Mouse (Mus musculus) myocyte (in vitro differentiated cells): ENCODE measurements around the gene Hdac9. TPM values are rescaled to one million over a fixed set of nuclear protein-coding genes. Genes with fewer than 3 reads are reported as not detected.

Source experiments
- H3K27me3 ChIP-seq: one replicate; pipeline ENCODE4 v1.6.1; 2011; ENCODE audit not compliant: control insufficient read depth, insufficient read depth, insufficient read length
- H3K36me3 ChIP-seq: one replicate; pipeline ENCODE4 v1.6.1; 2011; ENCODE audit not compliant: control insufficient read depth, insufficient read depth
- H3K4me2 ChIP-seq: one replicate; pipeline ENCODE4 v1.6.1; 2011; ENCODE audit warnings: low read depth, control low read depth
- H3K4me3 ChIP-seq: one replicate; pipeline ENCODE4 v1.5.1; 2011; ENCODE audit warnings: mild to moderate bottlenecking, control low read depth, moderate library complexity
- H3K79me2 ChIP-seq: one replicate; pipeline ENCODE4 v1.6.1; 2011; ENCODE audit not compliant: control insufficient read depth, insufficient read depth
- H3ac ChIP-seq: one replicate; pipeline ENCODE4 v1.6.1; 2011; ENCODE audit not compliant: control insufficient read depth, insufficient read length
- CEBPB ChIP-seq: IDR thresholded peaks from 2 replicates; pipeline ENCODE4 v1.6.1; 2011; ENCODE audit warnings: mild to moderate bottlenecking, moderate library complexity; ENCODE audit not compliant: poor library complexity, insufficient read depth, severe bottlenecking
- E2F4 ChIP-seq: IDR thresholded peaks from one replicate; pipeline ENCODE4 v1.6.1; 2011; ENCODE audit warnings: mild to moderate bottlenecking, control low read depth, moderate library complexity; ENCODE audit not compliant: insufficient read depth
- MAX ChIP-seq: IDR thresholded peaks from one replicate; pipeline ENCODE4 v1.6.1; 2011; ENCODE audit warnings: low read depth, mild to moderate bottlenecking, control low read depth
- MYOD1 ChIP-seq, 3 experiments: IDR thresholded peaks; one replicate each; pipeline ENCODE4 v1.6.1; 2011; ENCODE audit warnings: control low read depth in 2 of 3, low read depth in 2 of 3, mild to moderate bottlenecking in 2 of 3, moderate library complexity in 1 of 3; ENCODE audit not compliant: insufficient read length in 2 of 3, control insufficient read depth in 1 of 3
- MYOG ChIP-seq, 3 experiments: IDR thresholded peaks; one replicate each; pipeline ENCODE4 v1.6.1; 2011; ENCODE audit warnings: control low read depth in 2 of 3, low read depth in 2 of 3, mild to moderate bottlenecking in 2 of 3; ENCODE audit not compliant: insufficient read length in 2 of 3, control insufficient read depth in 1 of 3, insufficient read depth in 1 of 3
- POLR2A ChIP-seq: IDR thresholded peaks from one replicate; pipeline ENCODE4 v1.6.1; 2011; ENCODE audit warnings: low read depth, mild to moderate bottlenecking, control low read depth, moderate library complexity; ENCODE audit not compliant: insufficient read length
- POLR2AphosphoS2 ChIP-seq: IDR thresholded peaks from one replicate; pipeline ENCODE4 v1.6.1; 2011; ENCODE audit warnings: low read depth, control low read depth; ENCODE audit not compliant: insufficient read length
- REST ChIP-seq: IDR thresholded peaks from one replicate; pipeline ENCODE4 v1.6.1; 2011; ENCODE audit warnings: mild to moderate bottlenecking, control low read depth, moderate library complexity; ENCODE audit not compliant: insufficient read depth, insufficient read length
- SRF ChIP-seq: IDR thresholded peaks from one replicate; pipeline ENCODE4 v1.6.1; 2011; ENCODE audit warnings: low read depth; ENCODE audit not compliant: control insufficient read depth, insufficient read length
- TCF12 ChIP-seq: IDR thresholded peaks from one replicate; pipeline ENCODE4 v1.6.1; 2011; ENCODE audit warnings: mild to moderate bottlenecking, control low read depth; ENCODE audit not compliant: poor library complexity, insufficient read depth, severe bottlenecking
- TCF3 ChIP-seq: IDR thresholded peaks from one replicate; pipeline ENCODE4 v1.6.1; 2011; ENCODE audit warnings: low read depth, control low read depth; ENCODE audit not compliant: insufficient read length
- USF1 ChIP-seq: IDR thresholded peaks from one replicate; pipeline ENCODE4 v1.6.1; 2011; ENCODE audit warnings: low read depth, mild to moderate bottlenecking, control low read depth, moderate library complexity
- polyA plus RNA-seq: library from polyadenylated mRNA; unstranded; fragments of >200 nt; fragmentation: generic; extraction: Trizol; gene quantifications from one replicate; pipeline ENCODE4 v1.2.1, GENCODE M21; 2012; ENCODE audit warnings: missing spikeins

Hdac9 gene
- polyA plus RNA-seq, 1 experiment, result 0.47 TPM

GRCm38 (mm10) chr12:34278822-34279221 is 638.1 kb downstream of the Hdac9 start:
- no peaks in the 10 kb centered on the region for H3K36me3 ChIP-seq
- no peak overlapping the region for H3ac ChIP-seq
- H3K79me2 ChIP-seq, result no peaks in the 10 kb centered on the region
- TF ChIP-seq CEBPB, result no peak
- H3K4me3 ChIP-seq, result no peak overlapping the region
- H3K4me2 ChIP-seq, result no peak overlapping the region
- no peaks in the 10 kb centered on the region for H3K27me3 ChIP-seq

DNA sequence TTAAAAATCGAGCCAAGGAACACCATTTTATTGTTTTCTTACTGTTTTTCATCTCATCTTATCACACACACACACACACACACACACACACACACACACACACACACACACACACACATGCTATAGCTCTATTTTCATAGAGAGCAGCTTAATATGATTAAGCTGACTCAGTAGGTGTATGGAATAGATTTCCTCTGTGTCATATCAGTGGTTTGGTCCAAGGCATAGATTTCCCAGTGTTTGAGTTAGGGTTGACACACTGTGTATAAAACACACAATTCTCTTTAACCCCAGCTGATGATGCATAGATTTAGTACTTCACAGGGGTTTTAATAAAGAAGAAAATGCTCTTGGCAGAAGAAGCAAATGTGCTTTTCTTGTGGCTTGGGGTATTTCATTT is 643.1 kb downstream of the Hdac9 start:
- H3K4me2 ChIP-seq, result no peak overlapping the region
- no peak overlapping the region for H3K4me3 ChIP-seq
- TF ChIP-seq MYOG (IDR thresholded peaks at IDR 0.05; ENCODE audit: control insufficient read depth in 1 of 3, insufficient read depth in 1 of 3, insufficient read length in 2 of 3, low read depth in 2 of 3) (no peak), TCF3 (no peak), MYOD1 (IDR thresholded peaks at IDR 0.05; ENCODE audit: control insufficient read depth in 1 of 3, insufficient read length in 2 of 3, low read depth in 2 of 3) (no peak), REST (no peak)
- H3ac ChIP-seq, result no peak overlapping the region
- no peaks in the 10 kb centered on the region for H3K27me3 ChIP-seq
- H3K36me3 ChIP-seq, result no peaks in the 10 kb centered on the region
- no peaks in the 10 kb centered on the region for H3K79me2 ChIP-seq

- Histone ChIP-seq H3ac (no peak overlapping the region), H3K79me2 (no peaks in the 10 kb centered on the region), H3K4me3 (no peak overlapping the region), H3K27me3 (no peaks in the 10 kb centered on the region), H3K36me3 (no peaks in the 10 kb centered on the region), H3K4me2 (no peak overlapping the region)
- TF ChIP-seq E2F4 (no peak), SRF (no peak), USF1 (no peak), REST (no peak)
Observed at GRCm38 (mm10) chr12:34270096-34270495, 646.8 kb downstream of the Hdac9 start.

DNA sequence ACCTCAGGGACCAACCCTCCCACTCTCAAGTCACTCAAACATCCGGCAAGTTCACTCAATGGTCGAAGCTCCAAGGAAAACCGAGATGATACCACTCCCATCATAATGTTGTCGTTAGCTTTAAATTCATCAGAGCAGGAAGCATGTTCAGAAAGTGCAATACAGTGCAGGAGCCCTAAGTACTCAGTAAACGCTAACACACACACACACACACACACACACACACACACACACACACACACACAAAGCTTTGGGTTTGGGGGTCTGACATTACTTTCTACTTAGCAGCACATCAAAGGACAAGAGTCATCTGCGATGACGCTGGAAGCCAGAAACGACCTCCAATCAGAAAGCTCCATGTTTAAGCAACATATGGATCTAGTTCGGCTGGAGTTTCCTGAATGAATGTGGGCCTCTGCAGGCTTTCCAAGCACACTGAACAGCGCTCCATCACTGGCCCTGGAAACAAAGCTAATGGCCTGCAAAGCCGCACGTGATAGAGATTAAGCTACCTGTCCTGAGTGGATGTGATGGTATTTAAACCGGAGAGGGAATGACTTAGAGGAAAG is 647.3 kb downstream of the Hdac9 start:
- Histone ChIP-seq H3K79me2 (no peaks in the 10 kb centered on the region), H3K4me2 (no peak overlapping the region), H3K4me3 (no peak overlapping the region), H3K27me3 (no peaks in the 10 kb centered on the region), H3K36me3 (no peaks in the 10 kb centered on the region), H3ac (no peak overlapping the region)
- no peak for TF ChIP-seq CEBPB
- no peak for TF ChIP-seq E2F4
- no peak for TF ChIP-seq SRF
- no peak for TF ChIP-seq USF1
- TF ChIP-seq TCF12, result no peak
- TF ChIP-seq REST, result no peak
- no peak for TF ChIP-seq POLR2A
- no peak for TF ChIP-seq MAX

DNA sequence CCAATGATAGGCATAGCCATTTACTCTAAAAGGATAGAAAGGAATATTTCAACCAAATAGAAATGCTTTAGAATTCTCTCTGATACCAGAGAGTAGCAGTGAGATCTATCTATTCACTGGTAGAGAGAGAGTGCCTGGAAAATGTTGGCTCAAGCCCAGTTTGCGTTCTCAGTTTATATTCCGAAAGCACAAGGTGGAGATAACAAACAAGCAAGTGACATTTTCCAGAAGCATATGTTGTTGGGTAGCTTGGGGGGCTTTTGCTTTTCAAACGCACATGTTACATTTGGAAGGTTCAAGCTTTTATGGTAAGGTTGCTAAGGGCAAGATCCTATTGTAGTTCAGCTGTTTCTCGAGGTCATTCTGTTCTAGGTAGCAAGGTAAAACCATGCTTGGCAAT is 657.2 kb downstream of the Hdac9 start:
- no peak overlapping the region for H3K4me2 ChIP-seq
- H3K27me3 ChIP-seq, result no peaks in the 10 kb centered on the region
- H3K79me2 ChIP-seq, result no peaks in the 10 kb centered on the region
- no peak overlapping the region for H3K4me3 ChIP-seq
- TF ChIP-seq E2F4, result no peak
- no peak overlapping the region for H3ac ChIP-seq
- H3K36me3 ChIP-seq, result no peaks in the 10 kb centered on the region

GRCm38 (mm10) chr12:34249160-34249559 is 667.7 kb downstream of the Hdac9 start:
- Histone ChIP-seq H3K79me2 (no peaks in the 10 kb centered on the region), H3K36me3 (no peaks in the 10 kb centered on the region), H3K4me2 (no peak overlapping the region), H3ac (no peak overlapping the region), H3K4me3 (no peak overlapping the region), H3K27me3 (no peaks in the 10 kb centered on the region)
- TF ChIP-seq POLR2A (no peak), MAX (no peak), REST (no peak), TCF12 (no peak), MYOG (IDR thresholded peaks at IDR 0.05; ENCODE audit: control insufficient read depth in 1 of 3, insufficient read depth in 1 of 3, insufficient read length in 2 of 3, low read depth in 2 of 3) (no peak), MYOD1 (IDR thresholded peaks at IDR 0.05; ENCODE audit: control insufficient read depth in 1 of 3, insufficient read length in 2 of 3, low read depth in 2 of 3) (no peak), POLR2AphosphoS2 (no peak), SRF (no peak), USF1 (no peak), CEBPB (no peak), TCF3 (no peak), E2F4 (no peak)
